Mouse (Mus musculus): ENCODE measurements around the gene Uprt. TPM values are rescaled to one million over a fixed set of nuclear protein-coding genes. Genes with fewer than 3 reads are reported as not detected.

Uprt gene
- 1 to 10 TPM; 2.0 to 3.7 (median 3.0) TPM for polyA plus RNA-seq (2017; shearing (Covaris generic))

- ATAC-seq, result peak; percentile 96
These were observed at the start of gene Uprt for GRCm38 (mm10) chrX:104482572-104483443. Gene Uprt (plus strand): TSS chrX:104482818.

GRCm38 (mm10) chrX:104433456-104433855, 49.2 kb upstream of the Uprt start:
- ATAC-seq, result no peak

- no peak for ATAC-seq
These were observed 30.2 kb upstream of the Uprt start for GRCm38 (mm10) chrX:104452433-104452832.

DNA sequence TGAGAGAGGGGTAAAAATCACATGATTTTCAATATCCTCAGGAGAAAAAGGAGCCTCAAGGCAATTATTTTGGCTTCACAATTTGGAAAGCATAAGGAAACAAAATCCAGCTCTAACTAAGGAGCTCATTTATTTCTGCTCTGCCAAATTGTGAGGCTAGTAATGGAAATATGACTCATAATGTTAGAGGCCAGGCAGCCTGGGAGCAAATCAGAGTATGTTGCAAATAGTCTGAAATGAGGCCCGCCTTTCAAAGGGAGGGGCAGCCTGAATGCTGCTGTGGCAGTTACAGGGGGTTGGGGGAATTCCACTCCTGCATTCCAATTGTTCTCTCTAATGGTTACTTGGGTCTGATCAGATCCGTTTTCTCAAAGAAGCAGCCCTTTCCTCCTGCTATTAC, 20.9 kb upstream of the Uprt start:
- no peak for ATAC-seq

GRCm38 (mm10) chrX:104464376-104464775, 18.2 kb upstream of the Uprt start:
- ATAC-seq, result no peak

- no peak for ATAC-seq
These were observed 4.6 kb upstream of the Uprt start for GRCm38 (mm10) chrX:104478041-104478440.

DNA sequence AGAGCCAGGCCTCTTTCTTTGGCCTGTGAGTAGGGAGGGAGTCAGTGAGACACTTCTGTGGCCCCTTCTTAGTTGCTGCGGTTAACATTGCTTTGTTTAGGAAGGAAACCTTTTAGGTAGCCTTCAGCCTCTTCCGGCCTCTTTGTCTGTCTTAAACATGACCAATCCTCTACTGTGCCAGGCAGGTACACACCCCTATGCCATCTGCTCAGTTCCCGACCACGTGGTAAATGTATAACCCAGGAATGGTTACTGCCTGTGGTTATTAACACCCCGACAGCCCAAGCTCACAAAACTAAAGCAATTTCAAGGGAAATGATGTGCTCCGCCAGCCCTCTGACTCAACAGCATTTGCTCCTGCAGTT, 808 bp downstream of the Uprt start:
- peak; percentile 16 for ATAC-seq

GRCm38 (mm10) chrX:104485596-104485995, 3.0 kb downstream of the Uprt start:
- no peak for ATAC-seq

GRCm38 (mm10) chrX:104488036-104488435, 5.4 kb downstream of the Uprt start:
- ATAC-seq, result peak; percentile 62

- ATAC-seq, result no peak
These were observed 6.4 kb downstream of the Uprt start for GRCm38 (mm10) chrX:104488870-104489467.

- no peak for ATAC-seq
These were observed 7.2 kb downstream of the Uprt start for GRCm38 (mm10) chrX:104489626-104490355.

DNA sequence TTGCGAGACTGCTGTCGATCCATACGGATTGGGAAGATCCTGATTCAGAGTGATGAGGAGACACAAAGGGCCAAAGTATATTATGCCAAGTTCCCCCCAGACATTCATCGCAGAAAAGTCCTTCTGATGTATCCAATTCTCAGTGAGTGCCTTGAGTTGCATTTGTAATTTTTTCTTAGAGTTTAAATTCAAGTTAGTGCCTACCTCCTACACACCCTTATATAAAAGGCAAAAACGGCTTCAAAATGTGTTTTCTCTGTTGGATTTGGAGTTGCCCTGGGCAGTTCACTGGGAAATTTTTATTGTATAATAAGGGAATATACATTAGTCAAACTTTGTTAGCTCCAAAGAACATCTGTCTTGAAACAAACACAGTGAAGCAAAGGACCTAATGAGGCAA, 19.1 kb downstream of the Uprt start:
- no peak for ATAC-seq

DNA sequence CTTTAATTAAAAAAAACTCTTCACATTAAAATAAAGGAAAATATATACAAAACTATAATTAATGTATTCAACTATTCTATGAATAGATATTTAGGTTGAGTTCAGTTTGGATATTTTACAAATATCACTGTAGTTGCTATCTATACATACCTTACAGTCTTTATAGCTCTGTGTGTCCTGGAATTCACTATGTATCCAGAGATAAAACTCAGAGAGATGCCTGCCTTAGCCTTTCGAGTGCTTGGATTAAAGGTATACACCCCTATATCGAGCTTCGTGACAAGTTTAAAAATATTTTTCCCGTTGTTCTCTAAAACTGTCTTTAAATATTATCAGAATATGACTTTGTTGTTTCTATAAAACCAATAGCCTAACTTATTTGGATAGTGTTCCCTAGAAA, 60.0 kb downstream of the Uprt start:
- no peak for ATAC-seq

DNA sequence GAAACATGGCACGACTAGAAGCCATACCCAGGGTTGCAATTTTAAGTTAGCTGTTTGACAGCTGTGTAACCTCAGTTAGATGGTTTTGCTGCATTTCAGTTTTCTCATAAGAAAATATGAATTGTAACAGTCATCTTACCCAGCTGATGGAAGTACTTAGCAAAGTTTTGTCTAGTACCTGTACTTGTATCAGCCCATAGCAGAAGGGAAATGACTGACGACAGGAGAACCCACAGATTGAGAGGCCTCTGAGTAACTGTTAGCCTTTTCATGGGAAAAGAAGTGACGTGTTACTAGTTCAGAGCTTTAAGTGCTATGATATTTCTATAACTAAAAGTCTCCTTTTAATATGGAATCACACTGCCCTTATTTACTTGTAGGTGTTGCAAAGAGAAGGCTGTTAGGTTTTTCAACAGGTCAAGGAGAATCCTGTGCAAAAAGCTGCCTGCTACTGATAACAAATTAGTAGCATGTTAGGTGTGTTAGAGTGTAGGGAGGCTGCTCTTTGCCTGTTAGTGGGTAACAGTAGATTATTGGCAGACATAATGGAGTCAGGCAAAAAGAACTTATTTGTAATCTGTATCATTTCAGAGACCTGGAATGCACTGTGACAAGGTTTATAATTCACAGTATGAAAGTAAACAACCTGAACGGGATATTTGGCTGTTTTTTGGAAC, 61.4 kb downstream of the Uprt start:
- ATAC-seq, result no peak

GRCm38 (mm10) chrX:104545283-104545682, 62.7 kb downstream of the Uprt start:
- no peak for ATAC-seq

Other genes starting within 250 kb of the Uprt start
- 10 to 100 TPM; 19.4 to 30.0 (median 24.7) TPM for gene Abcb7, start 69.0 kb upstream of the Uprt start, polyA plus RNA-seq (2017; shearing (Covaris generic))
- 10 to 100 TPM in 1 of 3 experiments, 1 to 10 TPM in 2; 7.1 to 10.8 (median 7.7) TPM for gene Zdhhc15, start 188.2 kb downstream of the Uprt start, polyA plus RNA-seq (2017; shearing (Covaris generic))